Mouse (Mus musculus) hindbrain, embryonic 14.5 days (tissue): ENCODE results near the gene Olfr704. TPM values are rescaled to one million over a fixed set of nuclear protein-coding genes. Genes with fewer than 3 reads are reported as not detected.

ENCODE experiments used
- polyA plus RNA-seq: library from polyadenylated mRNA; unstranded; fragments of >200 nt; fragmentation: Nextera tagmentation; extraction: Ambion mirVana; gene quantifications from 2 replicates; pipeline ENCODE4 v1.2.1, GENCODE M21; 2014

Gene Olfr704
- polyA plus RNA-seq, 1 experiment from 2014 or later: not detected

Other genes with a start within 250 kb of the Olfr704 start
- gene Olfr693, start 182.6 kb upstream of the Olfr704 start, polyA plus RNA-seq: not detected in 2 replicates
- gene Olfr694, start 171.4 kb upstream of the Olfr704 start, polyA plus RNA-seq: not detected in 2 replicates
- not detected in 2 replicates for gene Olfr695, start 146.8 kb upstream of the Olfr704 start, polyA plus RNA-seq
- gene Olfr697, start 120.7 kb upstream of the Olfr704 start, polyA plus RNA-seq: not detected in 2 replicates
- gene Olfr698, start 107.8 kb upstream of the Olfr704 start, polyA plus RNA-seq: not detected in 2 replicates
- not detected in 2 replicates for gene Olfr699, start 70.0 kb upstream of the Olfr704 start, polyA plus RNA-seq
- not detected in 2 replicates for gene Olfr700, start 54.4 kb upstream of the Olfr704 start, polyA plus RNA-seq
- gene Olfr701, start 49.1 kb upstream of the Olfr704 start, polyA plus RNA-seq: not detected in 2 replicates
- gene Olfr702, start 29.3 kb upstream of the Olfr704 start, polyA plus RNA-seq: not detected in 2 replicates
- gene Olfr703, start 19.8 kb upstream of the Olfr704 start, polyA plus RNA-seq: not detected in 2 replicates
- gene Olfr705, start 13.7 kb downstream of the Olfr704 start, polyA plus RNA-seq: not detected in 2 replicates
- not detected in 2 replicates for gene Olfr706, start 25.0 kb downstream of the Olfr704 start, polyA plus RNA-seq
- gene Olfr707, start 38.1 kb downstream of the Olfr704 start, polyA plus RNA-seq: not detected in 2 replicates
- not detected in 2 replicates for gene Olfr1532-ps1, start 44.8 kb downstream of the Olfr704 start, polyA plus RNA-seq
- not detected in 2 replicates for gene Olfr709-ps1, start 69.0 kb downstream of the Olfr704 start, polyA plus RNA-seq
- gene Olfr710, start 85.1 kb downstream of the Olfr704 start, polyA plus RNA-seq: not detected in 2 replicates
- gene Olfr6, start 100.8 kb downstream of the Olfr704 start, polyA plus RNA-seq: not detected in 2 replicates
- not detected in 2 replicates for gene Olfr711, start 112.3 kb downstream of the Olfr704 start, polyA plus RNA-seq
- not detected in 2 replicates for gene Olfr2, start 142.9 kb downstream of the Olfr704 start, polyA plus RNA-seq
- gene Olfr713, start 168.0 kb downstream of the Olfr704 start, polyA plus RNA-seq: not detected in 2 replicates
- not detected in 2 replicates for gene Olfr714, start 207.8 kb downstream of the Olfr704 start, polyA plus RNA-seq
- not detected in 2 replicates for gene Olfr17, start 230.0 kb downstream of the Olfr704 start, polyA plus RNA-seq
- not detected in 2 replicates for gene Olfr715b, start 247.2 kb downstream of the Olfr704 start, polyA plus RNA-seq